8 mouse cellular contexts compared by ENCODE assay signal in the genomic region with DNA sequence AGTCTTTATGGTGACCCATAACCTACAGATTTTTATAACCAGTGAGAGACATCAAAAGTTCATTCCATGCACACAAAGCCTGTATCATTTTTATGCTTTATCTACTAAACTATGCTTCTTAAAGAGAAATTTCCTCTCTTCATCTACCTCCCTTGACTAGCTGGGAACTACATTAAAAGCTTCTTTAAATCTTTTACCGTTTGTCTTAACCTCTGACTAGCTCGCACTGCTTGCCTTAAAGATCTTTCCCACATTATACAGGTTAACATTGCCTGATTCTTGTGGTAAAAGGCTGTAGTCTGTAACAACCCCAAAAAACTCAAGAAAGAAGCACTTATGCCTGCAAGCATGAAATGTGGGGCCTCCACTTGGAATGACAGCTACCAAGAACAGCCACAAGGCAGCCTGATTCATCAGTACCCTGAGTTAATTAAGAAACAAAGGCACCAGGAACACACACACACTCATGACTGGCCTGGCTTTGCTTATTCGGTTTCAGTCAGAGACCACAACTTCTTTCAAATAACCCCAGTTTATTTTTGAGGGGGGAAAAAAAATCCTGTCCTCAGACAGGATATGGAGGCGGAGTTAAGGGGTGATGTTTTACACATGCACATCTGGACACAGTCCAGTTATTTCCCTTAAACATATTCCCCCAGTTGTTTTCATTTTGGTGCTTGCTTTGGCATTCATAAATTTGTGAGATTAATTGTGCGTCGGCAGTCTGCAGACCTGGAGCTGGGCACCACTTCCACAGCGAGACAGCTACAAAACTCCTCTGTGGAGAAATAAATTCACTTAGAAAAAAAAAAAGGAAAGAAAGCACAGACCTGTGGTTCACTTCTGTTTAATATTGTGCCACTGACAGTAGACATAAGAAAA.
A peak's percentile ranks its signal among the peaks of the same experiment; 100 is the strongest.
DNase-seq lines count a peak whose midpoint lies in the region; ATAC-seq lines count a peak whose summit lies in the region.

No protein-coding gene starts in this region.

- H3K27me3 ChIP-seq in lung, embryonic 15.5 days = no peaks in the 10 kb centered on the region
- H3K27me3 ChIP-seq in embryonic facial prominence, embryonic 12.5 days = no peaks in the 10 kb centered on the region
- no peaks in the 10 kb centered on the region for H3K27me3 ChIP-seq in hindbrain, embryonic 15.5 days

- no peak overlapping the region for H3K9ac ChIP-seq in lung, embryonic 15.5 days
- no peak overlapping the region for H3K9ac ChIP-seq in embryonic facial prominence, embryonic 12.5 days
- H3K9ac ChIP-seq in hindbrain, embryonic 15.5 days = no peak overlapping the region

- H3K4me2 ChIP-seq in lung, embryonic 15.5 days = peak overlapping the region; percentile 31
- peak overlapping the region; percentile 23 for H3K4me2 ChIP-seq in embryonic facial prominence, embryonic 12.5 days (replicated peaks)
- no peak overlapping the region for H3K4me2 ChIP-seq in hindbrain, embryonic 15.5 days

- WGBS in lung, embryonic 15.5 days = 31% methylated on average over 7 of the region's 7 CpGs
- WGBS in embryonic facial prominence, embryonic 12.5 days = 22% methylated on average over 7 of the region's 7 CpGs
- WGBS in hindbrain, embryonic 15.5 days = 53% methylated on average over 7 of the region's 7 CpGs

- H3K4me1 ChIP-seq in lung, embryonic 15.5 days = peaks cover 37% of the 10 kb centered on the region
- H3K4me1 ChIP-seq in embryonic facial prominence, embryonic 12.5 days = peaks cover 52% of the 10 kb centered on the region
- H3K4me1 ChIP-seq in hindbrain, embryonic 15.5 days (replicated peaks) = peaks cover 30% of the 10 kb centered on the region

- H3K9me3 ChIP-seq in lung, embryonic 15.5 days = no peaks in the 10 kb centered on the region
- H3K9me3 ChIP-seq in embryonic facial prominence, embryonic 12.5 days = no peaks in the 10 kb centered on the region
- H3K9me3 ChIP-seq in hindbrain, embryonic 15.5 days = no peaks in the 10 kb centered on the region

- H3K36me3 ChIP-seq in lung, embryonic 15.5 days = no peaks in the 10 kb centered on the region
- no peaks in the 10 kb centered on the region for H3K36me3 ChIP-seq in embryonic facial prominence, embryonic 12.5 days
- H3K36me3 ChIP-seq in hindbrain, embryonic 15.5 days = no peaks in the 10 kb centered on the region

- H3K4me3 ChIP-seq in lung, embryonic 15.5 days = no peak overlapping the region
- no peak overlapping the region for H3K4me3 ChIP-seq in embryonic facial prominence, embryonic 12.5 days
- no peak overlapping the region for H3K4me3 ChIP-seq in hindbrain, embryonic 15.5 days

- DNase-seq in lung, adult 18-20 months = no peak
- peak; percentile 63 for DNase-seq in mesoderm, embryonic 11.5 days (ENCODE audit: low read depth, low spot score)
- no peak for DNase-seq in right cerebral cortex, adult 2 months (ENCODE audit: low spot score in 2 of 2)
- DNase-seq in adrenal gland, adult 2 months = no peak
- no peak for DNase-seq in left cerebral cortex, adult 8-10 months (ENCODE audit: low spot score in 2 of 2)

- peak; percentile 81 for ATAC-seq in lung, embryonic 15.5 days (ENCODE audit: borderline replicate concordance, extremely low read depth, low FRiP score, low TSS enrichment)
- peak; percentile 44 for ATAC-seq in embryonic facial prominence, embryonic 12.5 days (ENCODE audit: insufficient number of reproducible peaks, insufficient read depth, low FRiP score, low TSS enrichment)
- no peak for ATAC-seq in hindbrain, embryonic 15.5 days (ENCODE audit: low FRiP score, low read depth)

- peak overlapping the region; percentile 93 for H3K27ac ChIP-seq in lung, embryonic 15.5 days
- peak overlapping the region; percentile 97 for H3K27ac ChIP-seq in embryonic facial prominence, embryonic 12.5 days
- peak overlapping the region; percentile 56 for H3K27ac ChIP-seq in hindbrain, embryonic 15.5 days (replicated peaks)
